Mouse (Mus musculus): ENCODE measurements around the gene Ablim2. TPM values are rescaled to one million over a fixed set of nuclear protein-coding genes. Genes with fewer than 3 reads are reported as not detected.

The Ablim2 gene
- polyA plus RNA-seq, 1 experiment from 2014 or later, result 4.1 TPM

DNA sequence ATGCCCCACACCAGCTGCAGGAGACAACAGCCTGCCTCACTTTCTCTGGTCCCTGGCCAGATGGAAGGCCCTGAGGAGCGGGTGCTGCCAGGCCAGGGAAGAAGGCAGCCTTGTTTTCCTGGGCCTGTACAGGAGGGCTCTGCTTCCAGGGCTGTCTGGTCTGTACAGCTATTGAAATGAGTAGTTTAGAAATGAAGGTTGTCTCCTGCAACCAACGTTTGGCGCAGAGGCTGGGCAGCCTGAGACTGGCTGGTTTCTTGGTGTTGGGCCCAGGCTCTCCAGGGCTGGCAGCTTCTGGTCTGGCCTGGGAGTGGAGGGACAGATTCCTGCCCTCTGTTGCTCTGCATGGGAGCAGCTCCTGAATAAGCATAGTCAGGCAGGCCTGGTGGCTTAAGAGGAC lies 72.4 kb downstream of the Ablim2 start:
- H3K27me3 ChIP-seq (replicated peaks), result no peaks in the 10 kb centered on the region
- H3K9me3 ChIP-seq, result no peaks in the 10 kb centered on the region
- no peaks in the 10 kb centered on the region for H3K36me3 ChIP-seq
- H3K4me2 ChIP-seq (replicated peaks), result no peak overlapping the region
- ATAC-seq, result no peak
- no peak overlapping the region for H3K4me3 ChIP-seq (replicated peaks)
- H3K27ac ChIP-seq, result no peak overlapping the region
- H3K4me1 ChIP-seq (replicated peaks), result no peaks in the 10 kb centered on the region
- 68% methylated on average over 3 of the region's 3 CpGs for WGBS
- no peak overlapping the region for H3K9ac ChIP-seq

DNA sequence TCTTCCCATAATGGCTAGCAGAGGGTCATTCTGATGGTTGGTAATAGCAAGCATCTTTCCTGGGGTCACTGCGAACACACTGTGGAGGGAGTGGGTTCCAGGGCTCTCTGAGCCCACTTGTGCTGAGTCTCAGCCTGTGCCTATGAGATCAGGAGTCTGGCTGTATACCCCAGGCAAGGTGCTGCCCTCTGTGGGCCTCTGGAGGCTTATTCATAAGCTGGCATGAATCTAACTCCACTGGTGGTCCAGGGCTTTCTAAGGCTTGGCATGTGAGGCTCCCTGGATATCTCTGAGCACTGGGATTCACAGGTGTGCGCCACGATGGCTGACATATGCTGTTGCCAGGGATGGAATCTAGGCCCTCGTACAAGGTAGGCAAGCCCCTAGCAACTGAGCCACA lies 76.2 kb downstream of the Ablim2 start:
- H3K9me3 ChIP-seq, result no peaks in the 10 kb centered on the region
- no peak overlapping the region for H3K4me3 ChIP-seq (replicated peaks)
- no peak overlapping the region for H3K9ac ChIP-seq
- no peaks in the 10 kb centered on the region for H3K4me1 ChIP-seq (replicated peaks)
- no peak overlapping the region for H3K27ac ChIP-seq
- 82% methylated on average over 4 of the region's 4 CpGs for WGBS
- no peaks in the 10 kb centered on the region for H3K27me3 ChIP-seq (replicated peaks)
- H3K4me2 ChIP-seq (replicated peaks), result no peak overlapping the region
- no peak for ATAC-seq
- no peaks in the 10 kb centered on the region for H3K36me3 ChIP-seq

DNA sequence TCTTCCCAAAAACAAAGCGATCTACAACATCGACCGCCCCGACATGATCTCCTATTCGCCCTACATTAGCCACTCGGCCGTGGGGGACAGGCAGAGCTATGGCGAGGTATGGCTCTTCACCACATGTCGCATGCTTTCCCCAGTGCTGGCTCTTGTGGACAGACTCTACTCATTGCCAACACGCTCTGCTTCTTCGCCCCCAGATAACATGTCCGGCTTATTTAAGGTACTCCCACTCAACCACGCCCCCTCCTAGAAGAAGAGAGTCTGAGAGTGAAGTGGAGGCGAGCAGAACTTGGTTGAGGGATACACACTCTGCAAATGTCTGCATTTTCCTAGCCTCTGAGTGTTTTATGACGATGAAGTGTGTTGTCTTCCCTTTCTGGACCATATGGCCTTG lies 79.3 kb downstream of the Ablim2 start:
- ATAC-seq, result no peak
- no peak overlapping the region for H3K9ac ChIP-seq
- H3K4me3 ChIP-seq (replicated peaks), result no peak overlapping the region
- no peaks in the 10 kb centered on the region for H3K4me1 ChIP-seq (replicated peaks)
- WGBS, result 91% methylated on average over 15 of the region's 15 CpGs
- no peaks in the 10 kb centered on the region for H3K36me3 ChIP-seq
- no peak overlapping the region for H3K27ac ChIP-seq
- no peaks in the 10 kb centered on the region for H3K9me3 ChIP-seq
- no peaks in the 10 kb centered on the region for H3K27me3 ChIP-seq (replicated peaks)
- no peak overlapping the region for H3K4me2 ChIP-seq (replicated peaks)

DNA sequence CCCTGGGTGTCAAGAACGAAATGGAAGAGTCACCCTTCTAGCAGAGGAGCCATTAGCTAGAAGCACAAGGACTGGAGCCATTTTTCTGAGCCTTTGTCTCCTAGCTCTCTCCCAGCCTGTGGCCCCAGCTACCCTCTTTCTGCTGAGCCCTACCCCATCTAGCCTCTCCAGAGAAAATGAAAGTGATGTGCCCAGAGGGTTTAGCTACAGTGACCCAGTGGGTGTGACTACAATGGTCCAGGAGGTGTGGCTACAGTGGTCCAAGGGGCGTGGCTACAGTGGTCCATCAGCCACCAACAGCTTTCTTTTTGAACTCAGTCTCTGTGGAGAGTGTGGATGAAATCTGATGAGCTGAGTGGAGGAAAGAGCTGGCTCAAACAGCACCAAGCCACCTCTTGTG lies 81.6 kb downstream of the Ablim2 start:
- no peak; the same call in 1 of the 2 replicates for ATAC-seq
- Histone ChIP-seq H3K9ac (no peak overlapping the region), H3K27me3 (replicated peaks) (no peaks in the 10 kb centered on the region), H3K4me3 (replicated peaks) (no peak overlapping the region), H3K9me3 (no peaks in the 10 kb centered on the region), H3K4me1 (replicated peaks) (no peaks in the 10 kb centered on the region), H3K4me2 (replicated peaks) (no peak overlapping the region), H3K36me3 (no peaks in the 10 kb centered on the region), H3K27ac (no peak overlapping the region)
- 37% methylated on average over 2 of the region's 2 CpGs for WGBS

DNA sequence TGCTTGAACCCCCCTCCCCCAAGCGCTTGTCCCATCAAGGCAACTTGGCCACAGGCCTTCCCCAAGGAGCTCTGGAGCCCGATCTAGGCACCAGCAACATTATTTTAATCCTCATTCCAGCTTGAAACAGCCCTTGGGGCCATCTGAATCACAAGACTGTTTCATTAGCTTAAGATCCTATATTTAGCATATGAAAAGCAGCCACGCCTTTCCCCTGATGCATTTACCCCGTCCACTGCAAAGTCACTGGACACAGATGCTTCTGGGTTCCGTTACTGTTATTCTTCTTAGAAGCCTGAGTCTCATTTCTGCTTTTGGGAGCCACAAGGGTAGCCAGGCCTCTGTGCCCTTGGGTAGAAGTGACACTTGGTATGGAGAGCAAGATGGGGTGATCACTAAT lies 93.8 kb downstream of the Ablim2 start:
- ATAC-seq, result no peak
- H3K27ac ChIP-seq, result no peak overlapping the region
- 72% methylated on average over 5 of the region's 5 CpGs for WGBS
- H3K9me3 ChIP-seq, result no peaks in the 10 kb centered on the region
- no peak overlapping the region for H3K4me2 ChIP-seq (replicated peaks)
- no peaks in the 10 kb centered on the region for H3K36me3 ChIP-seq
- no peaks in the 10 kb centered on the region for H3K4me1 ChIP-seq (replicated peaks)
- H3K4me3 ChIP-seq (replicated peaks), result no peak overlapping the region
- H3K9ac ChIP-seq, result no peak overlapping the region
- no peaks in the 10 kb centered on the region for H3K27me3 ChIP-seq (replicated peaks)

DNA sequence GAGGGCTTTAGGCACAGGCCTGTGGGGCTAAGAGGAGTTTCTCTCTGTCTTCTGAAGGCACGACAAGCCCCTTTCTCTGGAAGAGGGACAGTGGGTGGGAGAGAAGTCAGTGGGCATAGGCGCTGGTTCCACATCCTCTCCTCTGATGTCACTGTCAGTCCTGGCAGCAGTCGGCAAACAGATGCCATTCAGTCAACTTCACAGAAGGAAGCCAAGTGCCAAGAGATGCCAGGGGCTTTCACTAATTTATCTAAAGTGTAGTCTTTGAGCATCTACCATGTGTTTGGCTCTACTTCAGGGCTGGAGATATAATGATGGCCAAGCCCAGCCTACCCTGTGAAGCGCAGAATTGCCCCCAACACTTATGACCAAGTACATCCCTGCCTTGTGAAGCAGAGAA lies 95.8 kb downstream of the Ablim2 start:
- no peaks in the 10 kb centered on the region for H3K36me3 ChIP-seq
- 87% methylated on average over 4 of the region's 4 CpGs for WGBS
- H3K9me3 ChIP-seq, result no peaks in the 10 kb centered on the region
- no peak for ATAC-seq
- H3K27ac ChIP-seq, result no peak overlapping the region
- H3K4me1 ChIP-seq (replicated peaks), result no peaks in the 10 kb centered on the region
- H3K9ac ChIP-seq, result no peak overlapping the region
- no peaks in the 10 kb centered on the region for H3K27me3 ChIP-seq (replicated peaks)
- H3K4me3 ChIP-seq (replicated peaks), result no peak overlapping the region
- H3K4me2 ChIP-seq (replicated peaks), result no peak overlapping the region

DNA sequence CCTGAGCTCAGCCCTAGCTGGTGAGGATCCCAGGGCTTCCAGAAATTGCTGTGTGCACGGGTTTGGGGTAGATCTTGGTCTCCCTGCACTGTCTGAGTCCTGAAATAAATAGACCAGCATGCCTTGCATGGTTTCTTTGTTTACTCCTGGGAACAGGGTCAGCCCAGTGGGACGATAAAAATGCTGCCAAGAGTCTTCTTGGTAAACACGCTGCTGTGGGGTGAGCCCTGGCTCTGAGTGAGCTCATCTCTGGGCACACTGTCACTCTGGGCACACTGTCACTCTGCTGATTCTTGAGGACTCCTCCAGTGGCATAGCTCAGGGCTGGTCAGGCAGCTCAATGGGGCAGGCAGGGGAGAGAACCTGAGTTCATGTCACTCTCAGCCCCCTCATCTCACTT lies 98.6 kb downstream of the Ablim2 start:
- no peak overlapping the region for H3K9ac ChIP-seq
- no peaks in the 10 kb centered on the region for H3K9me3 ChIP-seq
- H3K4me3 ChIP-seq (replicated peaks), result no peak overlapping the region
- no peaks in the 10 kb centered on the region for H3K4me1 ChIP-seq (replicated peaks)
- no peak overlapping the region for H3K4me2 ChIP-seq (replicated peaks)
- ATAC-seq, result no peak
- H3K27me3 ChIP-seq (replicated peaks), result no peaks in the 10 kb centered on the region
- WGBS, result 9% methylated on average over 3 of the region's 3 CpGs
- no peaks in the 10 kb centered on the region for H3K36me3 ChIP-seq
- no peak overlapping the region for H3K27ac ChIP-seq

DNA sequence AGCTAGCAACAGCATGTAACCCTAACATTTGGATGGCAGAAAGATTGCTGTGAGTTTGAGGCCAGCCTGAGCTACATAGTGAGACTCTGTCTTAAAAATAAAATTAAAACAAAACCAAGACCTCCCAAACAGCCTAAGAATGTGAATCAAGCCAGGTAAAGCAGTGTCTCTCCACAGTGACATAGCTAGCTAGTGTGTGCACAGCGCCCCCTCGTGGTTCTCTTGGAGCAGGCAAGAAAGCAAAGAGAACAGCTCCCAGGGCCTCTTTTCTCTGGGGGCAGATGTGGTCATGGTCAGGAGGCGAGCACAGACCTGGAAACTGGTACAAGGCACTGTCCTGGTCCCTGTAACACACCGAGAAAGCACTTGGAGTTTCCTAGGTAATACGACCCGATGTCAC lies 100.4 kb downstream of the Ablim2 start:
- 20% methylated on average over 6 of the region's 6 CpGs for WGBS
- no peaks in the 10 kb centered on the region for H3K9me3 ChIP-seq
- no peak overlapping the region for H3K4me2 ChIP-seq (replicated peaks)
- H3K4me3 ChIP-seq (replicated peaks), result no peak overlapping the region
- H3K9ac ChIP-seq, result no peak overlapping the region
- peak; percentile 26; the same call in 1 of the 2 replicates for ATAC-seq
- H3K27me3 ChIP-seq (replicated peaks), result no peaks in the 10 kb centered on the region
- H3K4me1 ChIP-seq (replicated peaks), result no peaks in the 10 kb centered on the region
- no peak overlapping the region for H3K27ac ChIP-seq
- H3K36me3 ChIP-seq, result no peaks in the 10 kb centered on the region

DNA sequence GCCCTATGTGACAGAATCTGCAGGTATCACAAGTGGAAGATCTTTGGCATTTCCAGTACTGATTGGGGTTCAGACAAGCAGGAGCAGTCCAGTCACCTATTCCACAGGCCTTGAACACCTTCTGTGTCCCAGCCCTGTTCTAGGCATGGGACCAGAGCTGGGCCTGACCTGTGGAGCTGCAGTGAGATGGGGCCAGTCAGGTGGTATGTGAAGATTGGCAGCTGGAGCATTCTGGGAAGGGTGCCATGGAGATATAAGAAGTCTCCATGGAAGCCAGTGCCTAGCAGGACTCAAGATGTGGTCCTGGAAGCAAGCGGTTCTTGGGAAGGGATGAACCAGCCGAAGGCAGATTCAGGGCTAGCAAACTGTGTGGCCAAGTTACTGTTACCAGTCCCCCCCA lies 103.8 kb downstream of the Ablim2 start:
- no peak overlapping the region for H3K4me2 ChIP-seq (replicated peaks)
- H3K4me3 ChIP-seq (replicated peaks), result no peak overlapping the region
- H3K27ac ChIP-seq, result no peak overlapping the region
- H3K36me3 ChIP-seq, result no peaks in the 10 kb centered on the region
- no peaks in the 10 kb centered on the region for H3K9me3 ChIP-seq
- WGBS, result 90% methylated on average over 2 of the region's 2 CpGs
- H3K9ac ChIP-seq, result no peak overlapping the region
- ATAC-seq, result no peak
- no peaks in the 10 kb centered on the region for H3K27me3 ChIP-seq (replicated peaks)
- no peaks in the 10 kb centered on the region for H3K4me1 ChIP-seq (replicated peaks)

DNA sequence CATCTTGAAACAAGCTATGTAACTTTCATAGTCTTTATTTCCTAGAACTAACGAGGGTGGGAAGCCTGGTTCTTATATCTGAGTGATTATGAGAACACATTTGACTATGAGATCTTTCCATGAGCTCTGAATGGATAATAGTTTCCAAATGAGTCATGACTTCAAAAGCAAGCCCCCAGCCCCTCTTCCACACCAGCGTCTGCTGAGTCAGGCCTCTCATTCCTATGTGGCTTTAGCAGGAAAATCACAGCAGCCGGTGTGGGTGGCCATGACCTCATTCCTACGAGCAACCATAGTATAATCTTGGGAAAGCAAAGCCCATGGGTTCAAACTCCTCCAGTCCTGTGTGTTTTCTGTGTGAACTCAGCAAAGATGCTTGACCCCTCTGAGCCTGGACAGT lies 112.3 kb downstream of the Ablim2 start:
- no peaks in the 10 kb centered on the region for H3K27me3 ChIP-seq (replicated peaks)
- no peak overlapping the region for H3K9ac ChIP-seq
- H3K4me2 ChIP-seq (replicated peaks), result no peak overlapping the region
- 0 out of 2 replicates have a peak, but pooled peaks have one; percentile 17 for ATAC-seq
- no peak overlapping the region for H3K27ac ChIP-seq
- H3K4me3 ChIP-seq (replicated peaks), result no peak overlapping the region
- no peaks in the 10 kb centered on the region for H3K9me3 ChIP-seq
- no peaks in the 10 kb centered on the region for H3K36me3 ChIP-seq
- no peaks in the 10 kb centered on the region for H3K4me1 ChIP-seq (replicated peaks)
- WGBS, result 73% methylated on average over 4 of the region's 4 CpGs

DNA sequence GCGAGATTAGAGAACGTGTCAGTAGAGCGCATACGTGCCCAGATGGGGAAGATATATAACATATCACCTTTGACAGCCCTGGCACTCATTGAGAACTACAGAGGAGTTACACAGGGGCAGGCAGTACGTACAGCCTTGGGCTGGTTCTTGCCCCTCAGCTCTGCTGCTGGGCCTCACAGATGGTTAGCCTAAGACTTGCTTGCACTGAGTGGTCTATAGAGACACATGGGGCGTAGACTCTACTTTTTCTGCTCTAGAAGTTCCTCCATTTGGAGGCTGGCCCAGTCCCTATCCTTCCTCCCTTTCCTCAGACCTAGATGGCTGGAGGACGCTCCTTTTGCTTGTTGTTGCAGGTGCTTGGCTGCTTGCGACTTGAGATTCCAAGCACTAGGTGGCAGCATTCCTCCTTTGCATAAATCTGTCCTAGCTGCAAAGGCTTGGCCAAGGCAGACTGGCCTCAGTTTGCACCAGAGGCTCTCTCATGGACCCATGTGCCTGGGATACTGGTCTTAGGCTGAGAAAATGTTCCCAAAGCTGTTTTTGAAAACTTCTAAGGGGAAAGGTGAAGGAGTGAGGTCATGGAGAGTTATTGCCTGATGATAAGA lies 112.8 kb downstream of the Ablim2 start:
- H3K4me3 ChIP-seq (replicated peaks), result no peak overlapping the region
- no peaks in the 10 kb centered on the region for H3K4me1 ChIP-seq (replicated peaks)
- WGBS, result 57% methylated on average over 8 of the region's 8 CpGs
- H3K27ac ChIP-seq, result no peak overlapping the region
- H3K9me3 ChIP-seq, result no peaks in the 10 kb centered on the region
- ATAC-seq, result peak; percentile 81
- H3K4me2 ChIP-seq (replicated peaks), result no peak overlapping the region
- no peaks in the 10 kb centered on the region for H3K27me3 ChIP-seq (replicated peaks)
- H3K36me3 ChIP-seq, result no peaks in the 10 kb centered on the region
- no peak overlapping the region for H3K9ac ChIP-seq

DNA sequence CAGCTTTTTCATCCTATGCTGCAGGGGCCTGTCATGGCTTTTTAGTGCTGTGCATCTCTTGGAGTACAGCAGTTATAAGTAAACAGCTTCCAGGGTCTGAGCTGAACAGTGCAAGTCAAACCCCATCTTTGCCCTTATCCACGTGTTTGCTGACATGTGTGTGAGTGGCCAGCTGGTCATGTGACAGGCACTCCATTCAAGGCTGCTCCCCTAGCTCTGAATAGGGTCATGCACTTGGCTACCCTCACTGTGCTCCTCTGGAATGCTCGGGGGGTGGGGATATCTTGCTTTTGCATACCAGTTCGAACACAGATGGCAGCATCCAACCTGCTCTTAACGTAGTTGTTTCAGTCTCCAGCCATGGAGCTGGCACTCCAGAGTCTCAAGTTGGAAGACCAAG lies 115.7 kb downstream of the Ablim2 start:
- no peak overlapping the region for H3K27ac ChIP-seq
- ATAC-seq, result no peak
- no peak overlapping the region for H3K4me2 ChIP-seq (replicated peaks)
- WGBS, result 34% methylated on average over 4 of the region's 4 CpGs
- H3K4me3 ChIP-seq (replicated peaks), result no peak overlapping the region
- H3K9ac ChIP-seq, result no peak overlapping the region
- no peaks in the 10 kb centered on the region for H3K9me3 ChIP-seq
- H3K27me3 ChIP-seq (replicated peaks), result no peaks in the 10 kb centered on the region
- H3K36me3 ChIP-seq, result no peaks in the 10 kb centered on the region
- H3K4me1 ChIP-seq (replicated peaks), result no peaks in the 10 kb centered on the region

DNA sequence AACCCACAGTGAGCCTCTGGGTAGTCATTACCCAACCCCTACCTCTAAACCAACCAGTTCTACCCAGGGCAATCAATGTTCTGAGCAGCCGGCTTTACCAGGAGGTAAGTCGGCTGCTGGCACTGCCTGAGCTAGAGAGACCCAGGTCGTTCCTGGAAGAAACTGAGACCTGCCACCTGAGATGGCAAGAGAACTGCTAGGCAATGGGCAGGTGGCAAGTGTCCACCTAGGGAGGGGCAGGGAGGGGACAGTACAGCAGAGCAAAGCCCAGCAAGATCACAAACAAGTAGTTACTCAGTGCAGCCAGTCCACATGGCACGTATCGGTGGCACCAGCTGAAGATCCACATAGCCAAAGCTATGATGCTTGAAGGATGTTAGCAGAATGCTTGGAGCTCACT lies 118.6 kb downstream of the Ablim2 start:
- 88% methylated on average over 5 of the region's 5 CpGs for WGBS
- Histone ChIP-seq H3K4me1 (replicated peaks) (no peaks in the 10 kb centered on the region), H3K27ac (no peak overlapping the region), H3K4me3 (replicated peaks) (no peak overlapping the region), H3K36me3 (no peaks in the 10 kb centered on the region), H3K27me3 (replicated peaks) (no peaks in the 10 kb centered on the region), H3K9me3 (no peaks in the 10 kb centered on the region), H3K4me2 (replicated peaks) (no peak overlapping the region), H3K9ac (no peak overlapping the region)
- ATAC-seq, result no peak

All from intestine, embryonic 15.5 days (tissue).